Mouse (Mus musculus) bone marrow macrophage, adult 2 months (primary cell): ENCODE data around the gene Usp20.

ENCODE experiments used
- CTCF ChIP-seq: IDR thresholded peaks from 2 replicates; pipeline ENCODE4 v1.5.1; 2012; ENCODE audit warnings: low read depth, mild to moderate bottlenecking, low read length, moderate library complexity
- POLR2A ChIP-seq: IDR thresholded peaks from 2 replicates; pipeline ENCODE4 v1.6.1; 2012; ENCODE audit warnings: mild to moderate bottlenecking, low read depth, low read length, borderline replicate concordance

- peak; percentile 84 for TF ChIP-seq CTCF
- no peak for TF ChIP-seq POLR2A
Observed at GRCm38 (mm10) chr2:30942603-30943011, 39.5 kb upstream of the Usp20 start.
